Mouse (Mus musculus): ENCODE data around the gene Lhpp. TPM values are rescaled to one million over a fixed set of nuclear protein-coding genes. Genes with fewer than 3 reads are reported as not detected.

Gene Lhpp
- polyA plus RNA-seq, 1 experiment = 26.7 TPM

- WGBS = 12% methylated on average over 8 of the region's 8 CpGs
- Histone ChIP-seq H3K27ac (ENCODE audit: insufficient read depth, low read length) (peak overlapping the region; percentile 87), H3K4me1 (ENCODE audit: control insufficient read depth, insufficient read depth, low read length) (peaks cover 61% of the 10 kb centered on the region), H3K27me3 (ENCODE audit: control insufficient read depth, insufficient read depth, low read length) (no peaks in the 10 kb centered on the region), H3K4me3 (replicated peaks; ENCODE audit: insufficient read depth, low read depth, low read length) (no peak overlapping the region)
- DNase-seq = peak; percentile 81 to 83
- TF ChIP-seq POLR2A (IDR thresholded peaks at IDR 0.05; ENCODE audit: borderline replicate concordance, insufficient read depth, low read length) (no peak), CTCF (IDR thresholded peaks at IDR 0.05; ENCODE audit: borderline replicate concordance, insufficient read depth, low read depth, low read length) (no peak)
These were observed 110.1 kb downstream of the Lhpp start for GRCm38 (mm10) chr7:132720562-132720961.

DNA sequence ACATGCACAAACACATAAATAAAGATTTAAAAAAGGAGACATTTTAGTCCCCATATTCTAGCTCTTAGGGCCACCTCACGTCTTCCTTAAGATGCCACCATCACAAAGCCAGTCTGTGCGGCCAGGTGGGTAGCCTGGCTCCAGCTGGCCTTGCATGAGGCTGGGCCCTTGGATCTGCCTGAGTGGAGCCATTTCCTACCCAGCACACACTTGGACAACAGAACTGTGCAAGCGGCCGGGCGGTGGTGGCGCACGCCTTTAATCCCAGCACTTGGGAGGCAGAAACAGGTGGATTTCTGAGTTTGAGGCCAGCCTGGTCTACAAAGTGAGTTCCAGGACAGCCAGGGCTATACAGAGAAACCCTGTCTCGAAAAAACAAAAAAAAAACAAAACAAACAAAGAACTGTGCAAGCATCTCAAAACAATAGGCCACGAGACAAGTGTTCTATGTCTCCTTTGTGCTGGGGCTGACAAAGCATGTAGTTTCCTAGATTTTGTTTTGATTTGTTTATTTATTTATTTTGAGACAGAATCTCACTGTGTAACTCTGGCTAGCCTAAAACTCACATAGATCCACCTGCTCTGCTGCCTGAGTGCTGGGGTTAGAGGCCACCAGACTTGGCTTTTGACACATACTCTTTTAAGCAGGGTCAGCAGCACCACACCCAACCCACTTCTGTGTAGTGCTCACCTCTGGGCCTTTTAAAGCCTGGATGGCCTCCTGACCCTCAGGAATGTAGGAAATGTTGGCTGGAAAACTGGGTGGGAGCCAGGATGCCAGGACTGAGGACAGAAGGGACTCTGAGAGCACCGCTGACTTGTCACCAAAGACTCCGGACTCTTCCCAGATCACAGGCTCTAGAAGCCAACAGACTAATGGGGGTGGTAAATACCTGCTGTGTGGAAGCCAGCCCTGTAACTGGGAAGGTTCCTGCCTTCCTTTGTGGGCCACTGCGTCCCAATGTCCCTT lies 112.2 kb downstream of the Lhpp start:
- TF ChIP-seq CTCF (IDR thresholded peaks at IDR 0.05; ENCODE audit: borderline replicate concordance, insufficient read depth, low read depth, low read length) (no peak), POLR2A (IDR thresholded peaks at IDR 0.05; ENCODE audit: borderline replicate concordance, insufficient read depth, low read length) (no peak)
- H3K27me3 ChIP-seq (ENCODE audit: control insufficient read depth, insufficient read depth, low read length) = no peaks in the 10 kb centered on the region
- no peak overlapping the region for H3K4me3 ChIP-seq (replicated peaks; ENCODE audit: insufficient read depth, low read depth, low read length)
- H3K27ac ChIP-seq (ENCODE audit: insufficient read depth, low read length) = peak overlapping the region; percentile 87
- peaks cover 65% of the 10 kb centered on the region for H3K4me1 ChIP-seq (ENCODE audit: control insufficient read depth, insufficient read depth, low read length)
- peak; percentile 65 for DNase-seq
- WGBS = 48% methylated on average over 12 of the region's 12 CpGs

DNA sequence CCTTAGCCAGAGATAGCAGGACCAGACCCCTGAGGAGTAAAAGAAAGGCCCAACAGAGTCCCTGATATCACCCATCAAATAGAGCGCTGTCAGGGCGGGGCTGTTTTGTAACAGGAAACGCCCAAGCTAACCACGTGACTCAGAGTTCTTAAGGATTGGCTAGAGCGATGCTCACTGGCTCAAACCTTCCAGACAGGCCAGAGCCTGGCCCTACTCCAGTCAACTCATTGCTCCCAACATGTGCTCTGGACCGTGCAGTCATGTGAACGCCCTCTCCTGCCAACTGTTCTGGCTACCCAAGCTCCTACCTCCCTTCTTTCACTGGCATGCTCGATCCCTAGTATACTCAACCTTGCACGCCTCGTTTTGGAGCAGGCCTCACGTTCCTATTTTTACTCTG lies 113.5 kb downstream of the Lhpp start:
- peak overlapping the region; percentile 87 for H3K27ac ChIP-seq (ENCODE audit: insufficient read depth, low read length)
- 9% methylated on average over 11 of the region's 11 CpGs for WGBS

DNA sequence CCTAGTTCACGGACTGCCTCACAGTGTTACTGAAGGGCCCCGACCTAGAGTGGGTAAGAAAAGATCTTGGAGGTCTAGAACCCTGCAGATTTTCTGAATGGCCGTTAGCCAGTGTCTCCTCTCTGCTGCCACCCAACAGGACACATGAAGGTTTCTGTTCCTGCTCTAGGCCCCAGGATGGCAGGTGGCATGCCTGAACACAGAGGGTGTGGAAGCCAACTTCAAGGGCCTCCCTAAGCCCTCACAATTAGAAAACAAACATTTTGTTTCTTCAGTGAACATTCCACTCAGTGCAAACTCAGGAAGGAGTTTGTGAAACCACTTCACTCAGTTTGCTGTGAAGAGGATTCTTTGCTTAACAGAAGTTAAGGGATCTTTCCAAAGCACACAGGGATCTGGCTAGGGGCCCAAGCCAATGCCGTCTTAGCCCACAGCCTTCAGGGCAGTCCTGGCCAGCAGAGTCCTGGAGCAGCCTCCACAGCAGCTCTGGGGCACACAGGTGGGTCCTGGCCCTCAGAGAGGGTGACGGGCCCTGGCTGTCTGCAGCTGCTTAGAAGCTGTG lies 114.1 kb downstream of the Lhpp start:
- WGBS = 17% methylated on average over 5 of the region's 5 CpGs
- Histone ChIP-seq H3K27ac (ENCODE audit: insufficient read depth, low read length) (peak overlapping the region; percentile 87), H3K27me3 (ENCODE audit: control insufficient read depth, insufficient read depth, low read length) (no peaks in the 10 kb centered on the region), H3K4me1 (ENCODE audit: control insufficient read depth, insufficient read depth, low read length) (peaks cover 71% of the 10 kb centered on the region), H3K4me3 (replicated peaks; ENCODE audit: insufficient read depth, low read depth, low read length) (no peak overlapping the region)
- no peak for TF ChIP-seq CTCF (IDR thresholded peaks at IDR 0.05; ENCODE audit: borderline replicate concordance, insufficient read depth, low read depth, low read length)
- TF ChIP-seq POLR2A (IDR thresholded peaks at IDR 0.05; ENCODE audit: borderline replicate concordance, insufficient read depth, low read length) = no peak
- peak in 1 of 2 experiments; percentile 61 for DNase-seq

More for the DNA sequence above, 113.5 kb downstream of the Lhpp start:
- no peaks in the 10 kb centered on the region for H3K27me3 ChIP-seq (ENCODE audit: control insufficient read depth, insufficient read depth, low read length)
- TF ChIP-seq POLR2A (IDR thresholded peaks at IDR 0.05; ENCODE audit: borderline replicate concordance, insufficient read depth, low read length) (no peak), CTCF (IDR thresholded peaks at IDR 0.05; ENCODE audit: borderline replicate concordance, insufficient read depth, low read depth, low read length) (no peak)
- H3K4me3 ChIP-seq (replicated peaks; ENCODE audit: insufficient read depth, low read depth, low read length) = no peak overlapping the region
- DNase-seq = peak; percentile 94 to 99
- H3K4me1 ChIP-seq (ENCODE audit: control insufficient read depth, insufficient read depth, low read length) = peaks cover 65% of the 10 kb centered on the region

GRCm38 (mm10) chr7:132726106-132726861 lies 115.8 kb downstream of the Lhpp start:
- no peak for TF ChIP-seq POLR2A (IDR thresholded peaks at IDR 0.05; ENCODE audit: borderline replicate concordance, insufficient read depth, low read length)
- TF ChIP-seq CTCF (IDR thresholded peaks at IDR 0.05; ENCODE audit: borderline replicate concordance, insufficient read depth, low read depth, low read length) = no peak
- Histone ChIP-seq H3K27me3 (ENCODE audit: control insufficient read depth, insufficient read depth, low read length) (no peaks in the 10 kb centered on the region), H3K4me3 (replicated peaks; ENCODE audit: insufficient read depth, low read depth, low read length) (no peak overlapping the region), H3K4me1 (ENCODE audit: control insufficient read depth, insufficient read depth, low read length) (peaks cover 67% of the 10 kb centered on the region), H3K27ac (ENCODE audit: insufficient read depth, low read length) (peak overlapping the region; percentile 53; the same call in 1 of the 2 replicates)
- 51% methylated on average over 13 of the region's 13 CpGs for WGBS
- no peak for DNase-seq

GRCm38 (mm10) chr7:132729093-132729831 lies 118.8 kb downstream of the Lhpp start:
- no peak overlapping the region for H3K4me3 ChIP-seq (replicated peaks; ENCODE audit: insufficient read depth, low read depth, low read length)
- H3K4me1 ChIP-seq (ENCODE audit: control insufficient read depth, insufficient read depth, low read length) = peaks cover 75% of the 10 kb centered on the region
- no peak overlapping the region for H3K27ac ChIP-seq (ENCODE audit: insufficient read depth, low read length)
- no peak for DNase-seq
- no peaks in the 10 kb centered on the region for H3K27me3 ChIP-seq (ENCODE audit: control insufficient read depth, insufficient read depth, low read length)
- WGBS = 68% methylated on average over 4 of the region's 4 CpGs
- TF ChIP-seq POLR2A (IDR thresholded peaks at IDR 0.05; ENCODE audit: borderline replicate concordance, insufficient read depth, low read length) = no peak
- no peak for TF ChIP-seq CTCF (IDR thresholded peaks at IDR 0.05; ENCODE audit: borderline replicate concordance, insufficient read depth, low read depth, low read length)

DNA sequence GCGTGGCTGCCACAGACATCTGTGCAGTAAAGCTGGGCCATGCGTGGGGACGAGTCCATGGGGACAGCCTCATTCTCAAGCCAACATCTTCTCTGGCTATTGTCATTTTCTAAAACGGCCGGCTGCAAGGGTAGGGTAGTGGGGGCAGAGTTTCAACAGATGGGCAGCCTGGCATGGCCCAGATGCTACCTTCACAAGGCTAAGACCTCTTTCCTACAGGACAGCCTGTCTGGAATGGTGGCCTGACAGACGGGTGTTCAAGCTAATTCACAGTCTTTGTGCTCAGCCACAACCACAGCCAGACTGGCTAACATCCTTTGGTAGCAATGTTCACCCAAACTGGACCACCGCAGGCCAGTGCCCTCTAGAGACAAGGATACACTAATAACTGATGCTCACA lies 120.1 kb downstream of the Lhpp start:
- WGBS = 31% methylated on average over 7 of the region's 7 CpGs
- Histone ChIP-seq H3K27me3 (ENCODE audit: control insufficient read depth, insufficient read depth, low read length) (no peaks in the 10 kb centered on the region), H3K27ac (ENCODE audit: insufficient read depth, low read length) (peak overlapping the region; percentile 22; the same call in 1 of the 2 replicates), H3K4me1 (ENCODE audit: control insufficient read depth, insufficient read depth, low read length) (peaks cover 77% of the 10 kb centered on the region), H3K4me3 (replicated peaks; ENCODE audit: insufficient read depth, low read depth, low read length) (no peak overlapping the region)
- TF ChIP-seq CTCF (IDR thresholded peaks at IDR 0.05; ENCODE audit: borderline replicate concordance, insufficient read depth, low read depth, low read length) (no peak), POLR2A (IDR thresholded peaks at IDR 0.05; ENCODE audit: borderline replicate concordance, insufficient read depth, low read length) (no peak)
- no peak for DNase-seq
